ENCODE assay signal across 9 mouse cellular contexts in the genomic region with DNA sequence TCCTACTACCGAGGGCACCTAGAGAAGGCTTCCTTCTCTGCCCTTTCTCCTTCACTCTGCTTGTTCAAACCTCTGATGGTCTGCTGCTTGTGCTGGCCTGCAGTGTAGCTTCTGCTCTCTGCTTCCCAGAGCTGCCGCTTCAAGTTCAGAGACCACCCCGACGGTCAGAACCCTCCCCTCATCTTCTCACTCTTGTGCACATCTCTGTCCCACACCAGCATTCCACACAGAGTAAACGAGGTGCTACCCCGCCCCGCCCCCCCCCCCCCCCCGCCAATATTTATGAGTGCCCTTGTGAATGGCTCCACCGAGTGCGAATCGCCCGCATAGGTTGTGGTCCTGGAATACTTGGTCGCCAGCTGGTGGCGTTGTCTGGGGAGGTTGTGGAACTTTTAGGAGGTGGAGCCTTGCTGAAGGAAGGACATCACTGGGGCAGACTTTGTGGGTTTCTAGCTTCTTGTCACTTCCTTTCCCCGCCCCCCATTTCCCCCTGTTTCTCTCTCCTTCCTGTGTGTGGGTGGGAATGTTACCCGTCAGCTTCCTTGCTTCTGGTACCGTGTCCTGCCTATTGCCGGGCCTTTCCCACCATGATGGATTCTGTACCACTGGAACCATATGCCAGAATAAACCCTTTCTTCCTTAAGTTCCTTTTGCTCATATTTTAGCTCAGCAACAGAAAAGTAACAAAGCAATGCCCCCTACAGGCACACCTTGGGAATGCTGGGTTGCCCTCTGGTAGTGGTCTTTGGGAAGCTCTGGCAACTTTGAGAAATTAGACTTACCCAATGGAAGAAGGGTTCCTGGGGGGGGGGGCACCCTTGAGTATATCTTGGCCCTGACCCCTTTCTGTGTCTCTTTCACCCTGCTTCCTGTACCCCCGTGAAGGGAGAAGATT. TPM values are rescaled to one million over a fixed set of nuclear protein-coding genes. Genes with fewer than 3 reads are reported as not detected.
A peak's percentile ranks its signal among the peaks of the same experiment; 100 is the strongest.
DNase-seq lines count a peak whose midpoint lies in the region; ATAC-seq and TF ChIP-seq lines count a peak whose summit lies in the region.
"Had no signal": no experiment of that assay in that cellular context is flagged by ENCODE, and none has a peak within 500 bp of the region (broad histone marks: within the 10 kb centered on the region; RNA-seq: fewer than 3 reads in every experiment).

No protein-coding gene starts in this region.

- no peak for ATAC-seq in hindbrain, embryonic 16.5 days
- peak; percentile 6; the same call in 1 of the 2 replicates for ATAC-seq in heart, postnatal 0 days (ENCODE audit: insufficient read depth, low read depth)
- ATAC-seq in liver, embryonic 13.5 days (ENCODE audit: low read depth), result peak; percentile 28; the same call in 1 of the 2 replicates

- 0 out of 2 replicates have a peak overlapping the region, but pooled peaks have one; percentile 13 for H3K4me3 ChIP-seq in hindbrain, embryonic 10.5 days
- no peak overlapping the region for H3K4me3 ChIP-seq in hindbrain, embryonic 16.5 days (ENCODE audit: low read length)
- H3K4me3 ChIP-seq in heart, postnatal 0 days (ENCODE audit: low read depth, low read length), result no peak overlapping the region
- H3K4me3 ChIP-seq in liver, embryonic 13.5 days (replicated peaks), result peak overlapping the region; percentile 10; the same call in 1 of the 2 replicates
- H3K4me3 ChIP-seq: embryonic facial prominence, embryonic 15.5 days had no signal

- 39% methylated on average over 19 of the region's 19 CpGs for WGBS in hindbrain, embryonic 10.5 days
- 44% methylated on average over 16 of the region's 19 CpGs for WGBS in hindbrain, embryonic 16.5 days
- WGBS in heart, postnatal 0 days, result 36% methylated on average over 15 of the region's 19 CpGs
- 10% methylated on average over 18 of the region's 19 CpGs for WGBS in liver, embryonic 13.5 days (ENCODE audit: insufficient replicate concordance)

- H3K27me3 ChIP-seq in hindbrain, embryonic 10.5 days (ENCODE audit: insufficient read depth, poor library complexity, severe bottlenecking), result no peaks in the 10 kb centered on the region
- H3K27me3 ChIP-seq in hindbrain, embryonic 16.5 days (replicated peaks; ENCODE audit: control insufficient read depth, insufficient read depth, low read length), result no peaks in the 10 kb centered on the region
- H3K27me3 ChIP-seq in heart, postnatal 0 days (ENCODE audit: control insufficient read depth, insufficient read depth, low read length), result no peaks in the 10 kb centered on the region
- H3K27me3 ChIP-seq in liver, embryonic 13.5 days, result no peaks in the 10 kb centered on the region
- H3K27me3 ChIP-seq: embryonic facial prominence, embryonic 15.5 days had no signal

- DNase-seq in hindbrain, embryonic 10.5 days (ENCODE audit: low spot score), result peak; percentile 42
- DNase-seq in R1 (ENCODE audit: low read depth, low spot score), result peak; percentile 98
- DNase-seq in heart, postnatal 0 days (ENCODE audit: low spot score), result peak; percentile 12
- DNase-seq in liver, embryonic 13.5 days, result no peak
- peak; percentile 70 for DNase-seq in skeletal muscle tissue, adult 2 months (ENCODE audit: low read depth, low spot score)
- no peak for DNase-seq in urinary bladder, postnatal 36 days (ENCODE audit: low spot score in 2 of 2)
- no peak for DNase-seq in urinary bladder, postnatal 4 days (ENCODE audit: low spot score in 2 of 2)

- H3K4me1 ChIP-seq in hindbrain, embryonic 10.5 days (replicated peaks), result peaks cover 24% of the 10 kb centered on the region
- peaks cover 9% of the 10 kb centered on the region for H3K4me1 ChIP-seq in hindbrain, embryonic 16.5 days (ENCODE audit: control insufficient read depth, insufficient read depth, low read depth, low read length)
- peaks cover 18% of the 10 kb centered on the region; the same call in 1 of the 2 replicates for H3K4me1 ChIP-seq in heart, postnatal 0 days (ENCODE audit: control insufficient read depth, insufficient read depth)
- peaks cover 27% of the 10 kb centered on the region for H3K4me1 ChIP-seq in liver, embryonic 13.5 days (replicated peaks)

- H3K9me3 ChIP-seq in hindbrain, embryonic 10.5 days, result no peaks in the 10 kb centered on the region
- H3K9me3 ChIP-seq in hindbrain, embryonic 16.5 days (ENCODE audit: control insufficient read depth, low read length), result no peaks in the 10 kb centered on the region
- no peaks in the 10 kb centered on the region for H3K9me3 ChIP-seq in heart, postnatal 0 days (replicated peaks; ENCODE audit: control insufficient read depth, low read length)
- no peaks in the 10 kb centered on the region for H3K9me3 ChIP-seq in liver, embryonic 13.5 days (replicated peaks)
- H3K9me3 ChIP-seq: embryonic facial prominence, embryonic 15.5 days had no signal

- no peak overlapping the region for H3K9ac ChIP-seq in hindbrain, embryonic 16.5 days (ENCODE audit: low read depth, low read length)
- H3K9ac ChIP-seq in heart, postnatal 0 days (replicated peaks; ENCODE audit: low read depth, low read length), result no peak overlapping the region
- H3K9ac ChIP-seq in liver, embryonic 13.5 days, result no peak overlapping the region
- H3K9ac ChIP-seq: embryonic facial prominence, embryonic 15.5 days had no signal

- H3K36me3 ChIP-seq in hindbrain, embryonic 10.5 days, result no peaks in the 10 kb centered on the region
- H3K36me3 ChIP-seq in hindbrain, embryonic 16.5 days (ENCODE audit: control insufficient read depth, insufficient read depth, low read length), result no peaks in the 10 kb centered on the region
- no peaks in the 10 kb centered on the region for H3K36me3 ChIP-seq in heart, postnatal 0 days (replicated peaks; ENCODE audit: control insufficient read depth, insufficient read depth, low read length)
- H3K36me3 ChIP-seq in liver, embryonic 13.5 days, result no peaks in the 10 kb centered on the region
- H3K36me3 ChIP-seq: embryonic facial prominence, embryonic 15.5 days had no signal

- H3K27ac ChIP-seq in hindbrain, embryonic 10.5 days, result peak overlapping the region; percentile 75
- H3K27ac ChIP-seq in hindbrain, embryonic 16.5 days (ENCODE audit: low read depth, low read length), result no peak overlapping the region
- H3K27ac ChIP-seq in heart, postnatal 0 days (ENCODE audit: low read depth), result peak overlapping the region; percentile 86
- H3K27ac ChIP-seq in liver, embryonic 13.5 days, result peak overlapping the region; percentile 58
- H3K27ac ChIP-seq: embryonic facial prominence, embryonic 15.5 days had no signal

- no peak overlapping the region for H3K4me2 ChIP-seq in hindbrain, embryonic 16.5 days (ENCODE audit: low read length)
- no peak overlapping the region for H3K4me2 ChIP-seq in heart, postnatal 0 days (ENCODE audit: low read depth, low read length)
- H3K4me2 ChIP-seq in liver, embryonic 13.5 days, result peak overlapping the region; percentile 39
- H3K4me2 ChIP-seq: embryonic facial prominence, embryonic 15.5 days had no signal

- peak; percentile 37 for TF ChIP-seq CTCF in heart, postnatal 0 days (IDR thresholded peaks at IDR 0.05; ENCODE audit: low read depth)

- no peak for TF ChIP-seq EP300 in heart, postnatal 0 days (IDR thresholded peaks at IDR 0.05; ENCODE audit: low read depth)

RNA-seq across cellular contexts. Expression of a gene that starts 0.6 kb away (rescaled TPM):
- 111 and 144 TPM in 2 replicates for polyA plus RNA-seq in hindbrain, embryonic 10.5 days (2016; fragmentation: Nextera tagmentation; extraction: Ambion mirVana)
- 203 and 222 TPM in 2 replicates for polyA plus RNA-seq in hindbrain, embryonic 16.5 days (2015; fragmentation: Nextera tagmentation; extraction: Ambion mirVana)
- 53.9 and 57.2 TPM in 2 replicates for total RNA-seq in heart, postnatal 0 days (2014; rRNA removed; ENCODE audit: low replicate concordance)
- polyA plus RNA-seq in heart, postnatal 0 days (2015; fragmentation: Nextera tagmentation; extraction: Ambion mirVana), result 25.9 and 27.0 TPM in 2 replicates
- 9.3 and 10.7 TPM in 2 replicates for polyA plus RNA-seq in liver, embryonic 13.5 days (2015; fragmentation: Nextera tagmentation; extraction: Ambion mirVana)

RNA-seq across cellular contexts. Expression of a gene that starts 29.5 kb away (rescaled TPM):
- 1.2 and 1.3 TPM in 2 replicates for polyA plus RNA-seq in hindbrain, embryonic 10.5 days (2016; fragmentation: Nextera tagmentation; extraction: Ambion mirVana)
- 19.0 TPM in 2 replicates for polyA plus RNA-seq in hindbrain, embryonic 16.5 days (2015; fragmentation: Nextera tagmentation; extraction: Ambion mirVana)
- 4.7 and 28.3 TPM in 2 replicates for total RNA-seq in heart, postnatal 0 days (2014; rRNA removed; ENCODE audit: low replicate concordance)
- 4.2 and 5.3 TPM in 2 replicates for polyA plus RNA-seq in heart, postnatal 0 days (2015; fragmentation: Nextera tagmentation; extraction: Ambion mirVana)
- 0.42 and 0.60 TPM in 2 replicates for polyA plus RNA-seq in liver, embryonic 13.5 days (2015; fragmentation: Nextera tagmentation; extraction: Ambion mirVana)

RNA-seq across cellular contexts. Expression of a gene that starts 41.2 kb away (rescaled TPM):
- polyA plus RNA-seq in hindbrain, embryonic 10.5 days (2016; fragmentation: Nextera tagmentation; extraction: Ambion mirVana), result 3.0 and 4.5 TPM in 2 replicates
- 0.61 and 0.75 TPM in 2 replicates for polyA plus RNA-seq in hindbrain, embryonic 16.5 days (2015; fragmentation: Nextera tagmentation; extraction: Ambion mirVana)
- total RNA-seq in heart, postnatal 0 days (2014; rRNA removed; ENCODE audit: low replicate concordance), result 6.7 and 10.5 TPM in 2 replicates
- 1.3 and 1.7 TPM in 2 replicates for polyA plus RNA-seq in heart, postnatal 0 days (2015; fragmentation: Nextera tagmentation; extraction: Ambion mirVana)
- 45.7 and 45.8 TPM in 2 replicates for polyA plus RNA-seq in liver, embryonic 13.5 days (2015; fragmentation: Nextera tagmentation; extraction: Ambion mirVana)

Comparison
In these comparisons a context has a peak if more than half of its experiments do, and no peak if none do; other contexts are left out.
1. H3K4me3 ChIP-seq: peak in hindbrain, embryonic 10.5 days (single experiment) and liver, embryonic 13.5 days (single experiment); none in hindbrain, embryonic 16.5 days (single experiment) and heart, postnatal 0 days (single experiment).
2. DNase-seq: peak in hindbrain, embryonic 10.5 days (single experiment), R1 (single experiment), heart, postnatal 0 days (single experiment) and skeletal muscle tissue, adult 2 months (single experiment); none in liver, embryonic 13.5 days (single experiment), urinary bladder, postnatal 36 days (0 of 2) and urinary bladder, postnatal 4 days (0 of 2).